Mouse (Mus musculus) adrenal gland (tissue): ENCODE measurements around the gene Robo2.

Source experiments
- intact Hi-C: fragments of 180-260 bp; cut with DNase I; formaldehyde crosslinking; loops from one replicate; pipeline ENCODE4 v1.15.1; 2025

The Robo2 gene

GRCm38 (mm10) chr16:74338969-74339630 lies 72.5 kb downstream of the Robo2 start:
- intact Hi-C loops = no loop called here

- intact Hi-C loops = no loop called here
Observed at GRCm38 (mm10) chr16:74321666-74322371, 89.8 kb downstream of the Robo2 start.

GRCm38 (mm10) chr16:74316150-74316549 lies 95.5 kb downstream of the Robo2 start:
- intact Hi-C loops = no loop called here

- intact Hi-C loops = no loop called here
Observed at GRCm38 (mm10) chr16:74313222-74313621, 98.4 kb downstream of the Robo2 start.

GRCm38 (mm10) chr16:74307543-74307887 lies 104.1 kb downstream of the Robo2 start:
- intact Hi-C loops = no loop called here

GRCm38 (mm10) chr16:74306876-74307542 lies 104.6 kb downstream of the Robo2 start:
- intact Hi-C loops = no loop called here

GRCm38 (mm10) chr16:74287878-74288277 lies 123.7 kb downstream of the Robo2 start:
- intact Hi-C loops = no loop called here

- intact Hi-C loops = no loop called here
Observed at GRCm38 (mm10) chr16:74282549-74282948, 129.1 kb downstream of the Robo2 start.

- intact Hi-C loops = no loop called here
Observed at GRCm38 (mm10) chr16:74276855-74277573, 134.6 kb downstream of the Robo2 start.

GRCm38 (mm10) chr16:74274596-74274995 lies 137.0 kb downstream of the Robo2 start:
- intact Hi-C loops = no loop called here

GRCm38 (mm10) chr16:74272993-74273392 lies 138.6 kb downstream of the Robo2 start:
- intact Hi-C loops = no loop called here

- intact Hi-C loops = no loop called here
Observed at GRCm38 (mm10) chr16:74258241-74258640, 153.4 kb downstream of the Robo2 start.

- intact Hi-C loops = no loop called here
Observed at GRCm38 (mm10) chr16:74244452-74244851, 167.2 kb downstream of the Robo2 start.

- intact Hi-C loops = no loop called here
Observed at GRCm38 (mm10) chr16:74241534-74241933, 170.1 kb downstream of the Robo2 start.

GRCm38 (mm10) chr16:74237411-74237930 lies 174.2 kb downstream of the Robo2 start:
- intact Hi-C loops = no loop called here

- intact Hi-C loops = loop anchor here (5.0 kb wide), 1 partner anchor 178 kb away; the partner anchor contains the start of gene Robo2
Observed at GRCm38 (mm10) chr16:74234393-74235059, 177.1 kb downstream of the Robo2 start.

- intact Hi-C loops = loop anchor here (5.0 kb wide), 1 partner anchor 179 kb away; the partner anchor contains the start of gene Robo2
Observed at GRCm38 (mm10) chr16:74233596-74233995, 178.0 kb downstream of the Robo2 start.

GRCm38 (mm10) chr16:74227285-74227684 lies 184.3 kb downstream of the Robo2 start:
- intact Hi-C loops = loop anchor here (10.0 kb wide), 1 partner anchor 578 kb away; no protein-coding TSS in a partner anchor

GRCm38 (mm10) chr16:74225423-74226272 lies 186.0 kb downstream of the Robo2 start:
- intact Hi-C loops = loop anchor here (10.0 kb wide), 1 partner anchor 579 kb away; no protein-coding TSS in a partner anchor

- intact Hi-C loops = loop anchor here (10.0 kb wide), 1 partner anchor 582 kb away; no protein-coding TSS in a partner anchor
Observed at GRCm38 (mm10) chr16:74222501-74222900, 189.1 kb downstream of the Robo2 start.
